In the genomic region with DNA sequence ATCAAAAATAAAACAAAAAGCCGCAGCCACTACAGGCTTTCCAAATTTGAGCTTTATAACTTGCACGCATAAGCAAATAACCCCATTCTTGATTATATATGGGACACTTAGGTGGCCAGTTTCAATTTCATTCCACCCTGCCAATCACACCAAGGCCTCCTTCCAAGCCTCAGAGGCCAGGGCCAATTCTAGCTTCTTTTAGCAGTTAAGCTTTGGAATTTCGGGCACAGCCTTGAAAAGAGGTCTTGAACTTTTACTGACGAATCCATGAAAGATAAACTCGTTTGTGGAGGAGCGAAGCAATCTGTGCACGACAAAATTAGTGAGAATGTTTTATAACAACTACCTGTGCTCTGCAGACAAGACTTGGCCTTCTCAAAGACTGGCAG, we compare ENCODE assay signal across 8 mouse cellular contexts. TPM values are rescaled to one million over a fixed set of nuclear protein-coding genes. Genes with fewer than 3 reads are reported as not detected.
DNase-seq lines count a peak whose midpoint lies in the region; ATAC-seq and TF ChIP-seq lines count a peak whose summit lies in the region.

No protein-coding gene starts in this region.

- intact Hi-C loops in heart, adult 2 months (cut with DNase I) = loop anchor here (2.0 kb wide), 1 partner anchor 17 kb away; a partner anchor contains a TSS
- intact Hi-C loops in heart, postnatal 25 days (cut with DNase I) = loop anchor here (2.0 kb wide), 1 partner anchor 17 kb away; a partner anchor contains a TSS

- no peak for TF ChIP-seq EP300 in heart, adult 2 months (IDR thresholded peaks at IDR 0.05; ENCODE audit: insufficient read depth, low read depth, low read length)
- TF ChIP-seq EP300 in ES-Bruce4 (IDR thresholded peaks at IDR 0.05; ENCODE audit: insufficient read depth, low read depth, low read length) = no peak

- H3K9me3 ChIP-seq in ES-Bruce4 (replicated peaks; ENCODE audit: control insufficient read depth, insufficient read depth, low read length, poor library complexity, severe bottlenecking) = no peaks in the 10 kb centered on the region
- no peaks in the 10 kb centered on the region for H3K9me3 ChIP-seq in forebrain, embryonic 16.5 days (ENCODE audit: control insufficient read depth, low read length)
- H3K9me3 ChIP-seq in liver, embryonic 16.5 days (replicated peaks; ENCODE audit: control insufficient read depth, low read length) = no peaks in the 10 kb centered on the region

- no peak for TF ChIP-seq POLR2A in heart, adult 2 months (IDR thresholded peaks at IDR 0.05; ENCODE audit: insufficient read depth, low read depth, low read length)
- no peak for TF ChIP-seq POLR2A in ES-Bruce4 (IDR thresholded peaks at IDR 0.05; ENCODE audit: insufficient read depth, low read length)

- no peaks in the 10 kb centered on the region for H3K27me3 ChIP-seq in heart, adult 2 months (ENCODE audit: control insufficient read depth, insufficient read depth, low read length)
- no peaks in the 10 kb centered on the region for H3K27me3 ChIP-seq in ES-Bruce4 (ENCODE audit: control insufficient read depth, insufficient read depth, low read length, poor library complexity, severe bottlenecking)
- no peaks in the 10 kb centered on the region for H3K27me3 ChIP-seq in forebrain, embryonic 16.5 days (replicated peaks; ENCODE audit: control insufficient read depth, insufficient read depth, low read length)
- H3K27me3 ChIP-seq in liver, embryonic 16.5 days (ENCODE audit: control insufficient read depth, insufficient read depth, low read depth, low read length) = no peaks in the 10 kb centered on the region

- peak overlapping the region; percentile 76 for H3K9ac ChIP-seq in heart, adult 2 months (ENCODE audit: low read depth, low read length)
- H3K9ac ChIP-seq in ES-Bruce4 (ENCODE audit: low read depth, poor library complexity, severe bottlenecking) = peak overlapping the region; percentile 87
- peak overlapping the region; percentile 84 for H3K9ac ChIP-seq in forebrain, embryonic 16.5 days (replicated peaks; ENCODE audit: low read depth, low read length)
- peak overlapping the region; percentile 58 for H3K9ac ChIP-seq in liver, embryonic 16.5 days (ENCODE audit: low read depth, low read length)

- no peak for ATAC-seq in forebrain, embryonic 16.5 days
- no peak for ATAC-seq in liver, embryonic 16.5 days (ENCODE audit: low read depth)
- no peak for ATAC-seq in inflammation-experienced regulatory T-cells, adult 6 months

- peak overlapping the region; percentile 92 for H3K27ac ChIP-seq in heart, adult 2 months
- H3K27ac ChIP-seq in ES-Bruce4 (ENCODE audit: insufficient read depth, low read length) = peak overlapping the region; percentile 70
- peak overlapping the region; percentile 95 for H3K27ac ChIP-seq in forebrain, embryonic 16.5 days (ENCODE audit: low read length)
- H3K27ac ChIP-seq in liver, embryonic 16.5 days (ENCODE audit: low read length) = peak overlapping the region; percentile 92

- H3K4me1 ChIP-seq in heart, adult 2 months (ENCODE audit: control insufficient read depth, insufficient read depth, low read length) = peaks cover 5% of the 10 kb centered on the region
- H3K4me1 ChIP-seq in ES-Bruce4 (ENCODE audit: control insufficient read depth, insufficient read depth, low read length) = peaks cover 3% of the 10 kb centered on the region
- peaks cover 18% of the 10 kb centered on the region for H3K4me1 ChIP-seq in forebrain, embryonic 16.5 days (replicated peaks; ENCODE audit: control insufficient read depth, insufficient read depth, low read length)
- H3K4me1 ChIP-seq in liver, embryonic 16.5 days (ENCODE audit: control insufficient read depth, low read depth, low read length) = peaks cover 32% of the 10 kb centered on the region

- peak overlapping the region; percentile 71 for H3K4me3 ChIP-seq in heart, adult 2 months
- H3K4me3 ChIP-seq in ES-Bruce4 (ENCODE audit: low read depth, low read length) = peak overlapping the region; percentile 66
- peak overlapping the region; percentile 67 for H3K4me3 ChIP-seq in forebrain, embryonic 16.5 days (replicated peaks; ENCODE audit: low read length)
- H3K4me3 ChIP-seq in liver, embryonic 16.5 days (ENCODE audit: low read depth, low read length) = peak overlapping the region; percentile 73

- H3K4me2 ChIP-seq in forebrain, embryonic 16.5 days (ENCODE audit: low read length) = peak overlapping the region; percentile 65
- H3K4me2 ChIP-seq in liver, embryonic 16.5 days (ENCODE audit: low read depth, low read length) = peak overlapping the region; percentile 91

- no peaks in the 10 kb centered on the region for H3K79me2 ChIP-seq in heart, adult 2 months (replicated peaks; ENCODE audit: control insufficient read depth, insufficient read depth, low read length)

- TF ChIP-seq CTCF in heart, adult 2 months (IDR thresholded peaks at IDR 0.05) = no peak
- TF ChIP-seq CTCF in ES-Bruce4 (IDR thresholded peaks at IDR 0.05; ENCODE audit: low read depth, low read length) = no peak

- no peak for DNase-seq in heart, adult 2 months
- DNase-seq in heart, postnatal 25 days (ENCODE audit: low spot score) = no peak
- no peak for DNase-seq in gastrocnemius, adult 8-10 months (ENCODE audit: low spot score in 2 of 2)
- no peak for DNase-seq in thymus, postnatal 36 days

- WGBS in heart, adult 2 months = 23% methylated on average over 7 of the region's 7 CpGs
- WGBS in forebrain, embryonic 16.5 days = 47% methylated on average over 7 of the region's 7 CpGs
- WGBS in liver, embryonic 16.5 days (ENCODE audit: insufficient replicate concordance) = 40% methylated on average over 7 of the region's 7 CpGs

- no peaks in the 10 kb centered on the region; the same call in 1 of the 2 replicates for H3K36me3 ChIP-seq in heart, adult 2 months (ENCODE audit: control insufficient read depth, insufficient read depth, low read length)
- no peaks in the 10 kb centered on the region for H3K36me3 ChIP-seq in ES-Bruce4 (ENCODE audit: control insufficient read depth, insufficient read depth, low read length, poor library complexity, severe bottlenecking)
- 0 out of 2 replicates have a peak, but pooled peaks cover 5% of the 10 kb centered on the region for H3K36me3 ChIP-seq in forebrain, embryonic 16.5 days (ENCODE audit: control insufficient read depth, insufficient read depth)
- H3K36me3 ChIP-seq in liver, embryonic 16.5 days (ENCODE audit: control insufficient read depth, insufficient read depth) = no peaks in the 10 kb centered on the region

RNA-seq across cellular contexts. Expression of a gene that starts 10.4 kb away (rescaled TPM):
- 10 to 100 TPM; 10.0 to 11.1 TPM for total RNA-seq in heart, adult 2 months (2021)
- polyA plus RNA-seq in heart, adult 2 months (2012; rRNA removed) = 15.5 and 18.7 TPM in 2 replicates
- 10 to 100 TPM; 10.7 to 13.9 TPM for total RNA-seq in heart, postnatal 25 days (2021)
- 13.4 and 15.6 TPM in 2 replicates for polyA plus RNA-seq in ES-Bruce4 (2011; ENCODE audit: insufficient read depth, insufficient read length, low read depth, missing spikeins)
- 69.5 and 80.3 TPM in 2 replicates for polyA plus RNA-seq in forebrain, embryonic 16.5 days (2015; fragmentation: Nextera tagmentation; extraction: Ambion mirVana)
- polyA plus RNA-seq in liver, embryonic 16.5 days (2015; fragmentation: Nextera tagmentation; extraction: Ambion mirVana) = 2.9 and 3.5 TPM in 2 replicates
- 10 to 100 TPM; 21.2 to 25.8 (median 22.7) TPM for total RNA-seq in gastrocnemius, adult 8-10 months (2022)
- polyA plus RNA-seq in inflammation-experienced regulatory T-cells, adult 6 months (2017; shearing (Covaris generic)) = 10 to 100 TPM; 61.5 to 97.7 (median 97.5) TPM

RNA-seq across cellular contexts. Expression of a gene that starts 12.2 kb away (rescaled TPM):
- under 1 TPM in 1 of 2 experiments, not detected in 1; 0.08 TPM for total RNA-seq in heart, adult 2 months (2021)
- polyA plus RNA-seq in heart, adult 2 months (2012; rRNA removed) = 0.38 and 0.43 TPM in 2 replicates
- under 1 TPM in 1 of 2 experiments, not detected in 1; 0.16 TPM for total RNA-seq in heart, postnatal 25 days (2021)
- polyA plus RNA-seq in ES-Bruce4 (2011; ENCODE audit: insufficient read depth, insufficient read length, low read depth, missing spikeins) = 0.97 and 1.3 TPM in 2 replicates
- polyA plus RNA-seq in forebrain, embryonic 16.5 days (2015; fragmentation: Nextera tagmentation; extraction: Ambion mirVana) = 1.9 and 2.7 TPM in 2 replicates
- not detected in 2 replicates for polyA plus RNA-seq in liver, embryonic 16.5 days (2015; fragmentation: Nextera tagmentation; extraction: Ambion mirVana)
- 1 to 10 TPM; 2.9 to 5.4 (median 4.1) TPM for total RNA-seq in gastrocnemius, adult 8-10 months (2022)
- polyA plus RNA-seq in inflammation-experienced regulatory T-cells, adult 6 months (2017; shearing (Covaris generic)) = not detected

RNA-seq across cellular contexts. Expression of a gene that starts 17.3 kb away (rescaled TPM):
- 1 to 10 TPM; 3.6 to 3.9 TPM for total RNA-seq in heart, adult 2 months (2021)
- 4.2 and 4.6 TPM in 2 replicates for polyA plus RNA-seq in heart, adult 2 months (2012; rRNA removed)
- 1 to 10 TPM; 3.8 to 5.2 TPM for total RNA-seq in heart, postnatal 25 days (2021)
- 0.67 and 0.85 TPM in 2 replicates for polyA plus RNA-seq in ES-Bruce4 (2011; ENCODE audit: insufficient read depth, insufficient read length, low read depth, missing spikeins)
- polyA plus RNA-seq in forebrain, embryonic 16.5 days (2015; fragmentation: Nextera tagmentation; extraction: Ambion mirVana) = 0.80 and 3.4 TPM in 2 replicates
- 0.18 and 0.35 TPM in 2 replicates for polyA plus RNA-seq in liver, embryonic 16.5 days (2015; fragmentation: Nextera tagmentation; extraction: Ambion mirVana)
- 1 to 10 TPM; 5.3 to 9.2 (median 7.1) TPM for total RNA-seq in gastrocnemius, adult 8-10 months (2022)
- 1 to 10 TPM in 1 of 3 experiments, under 1 TPM in 2; 0.21 to 1.0 (median 0.56) TPM for polyA plus RNA-seq in inflammation-experienced regulatory T-cells, adult 6 months (2017; shearing (Covaris generic))

RNA-seq across cellular contexts. Expression of a gene that starts 43.5 kb away (rescaled TPM):
- 10 to 100 TPM; 59.1 to 68.1 TPM for total RNA-seq in heart, adult 2 months (2021)
- 48.8 and 61.6 TPM in 2 replicates for polyA plus RNA-seq in heart, adult 2 months (2012; rRNA removed)
- total RNA-seq in heart, postnatal 25 days (2021) = 10 to 100 TPM; 52.0 to 69.7 TPM
- polyA plus RNA-seq in ES-Bruce4 (2011; ENCODE audit: insufficient read depth, insufficient read length, low read depth, missing spikeins) = 39.9 and 48.2 TPM in 2 replicates
- polyA plus RNA-seq in forebrain, embryonic 16.5 days (2015; fragmentation: Nextera tagmentation; extraction: Ambion mirVana) = 18.2 and 19.5 TPM in 2 replicates
- 4.6 and 4.7 TPM in 2 replicates for polyA plus RNA-seq in liver, embryonic 16.5 days (2015; fragmentation: Nextera tagmentation; extraction: Ambion mirVana)
- 10 to 100 TPM; 17.9 to 25.9 (median 20.5) TPM for total RNA-seq in gastrocnemius, adult 8-10 months (2022)
- polyA plus RNA-seq in inflammation-experienced regulatory T-cells, adult 6 months (2017; shearing (Covaris generic)) = 1 to 10 TPM in 1 of 3 experiments, under 1 TPM in 1, not detected in 1; 0.99 to 1.1 TPM

RNA-seq across cellular contexts. Expression of a gene that starts 51.5 kb away (rescaled TPM):
- total RNA-seq in heart, adult 2 months (2021) = 10 to 100 TPM; 45.6 to 53.6 TPM
- polyA plus RNA-seq in heart, adult 2 months (2012; rRNA removed) = 55.8 and 64.7 TPM in 2 replicates
- total RNA-seq in heart, postnatal 25 days (2021) = 10 to 100 TPM; 54.9 to 55.4 TPM
- 32.5 and 34.0 TPM in 2 replicates for polyA plus RNA-seq in ES-Bruce4 (2011; ENCODE audit: insufficient read depth, insufficient read length, low read depth, missing spikeins)
- 76.9 and 81.8 TPM in 2 replicates for polyA plus RNA-seq in forebrain, embryonic 16.5 days (2015; fragmentation: Nextera tagmentation; extraction: Ambion mirVana)
- polyA plus RNA-seq in liver, embryonic 16.5 days (2015; fragmentation: Nextera tagmentation; extraction: Ambion mirVana) = 27.0 and 29.0 TPM in 2 replicates
- total RNA-seq in gastrocnemius, adult 8-10 months (2022) = 10 to 100 TPM; 30.2 to 36.4 (median 34.1) TPM
- 10 to 100 TPM; 51.6 to 65.3 (median 55.9) TPM for polyA plus RNA-seq in inflammation-experienced regulatory T-cells, adult 6 months (2017; shearing (Covaris generic))
